Mouse (Mus musculus) heart, adult 11 months (tissue): ENCODE results near the gene Zfp639.
A peak's percentile ranks its signal among the peaks of the same experiment; 100 is the strongest.

Source experiments
- DNase-seq: peaks from one replicate; pipeline ENCODE4 v3.0.0; 2022

Gene Zfp639

GRCm38 (mm10) chr3:32506366-32507225, 3.5 kb upstream of the Zfp639 start:
- DNase-seq, result peak; percentile 77

- peak; percentile 94 for DNase-seq
These were observed 1.3 kb upstream of the Zfp639 start for GRCm38 (mm10) chr3:32508666-32509324.

- DNase-seq, result peak; percentile 100
These were observed 524 bp downstream of the Zfp639 start for GRCm38 (mm10) chr3:32510375-32511190.

- no peak for DNase-seq
These were observed 1.1 kb downstream of the Zfp639 start for GRCm38 (mm10) chr3:32511191-32511550.

- peak; percentile 61 for DNase-seq
These were observed 2.7 kb downstream of the Zfp639 start for GRCm38 (mm10) chr3:32512686-32513284.

GRCm38 (mm10) chr3:32513528-32513927, 3.5 kb downstream of the Zfp639 start:
- DNase-seq, result no peak

GRCm38 (mm10) chr3:32527181-32527580, 17.1 kb downstream of the Zfp639 start:
- DNase-seq, result peak; percentile 68

- peak; percentile 100 for DNase-seq
These were observed 19.3 kb downstream of the Zfp639 start, which contains the start of gene Mfn1 for GRCm38 (mm10) chr3:32529303-32529898. Gene Mfn1, plus strand, starts transcription at chr3:32529465.

- peak; percentile 52 for DNase-seq
These were observed 20.0 kb downstream of the Zfp639 start for GRCm38 (mm10) chr3:32530041-32530440.

GRCm38 (mm10) chr3:32535692-32536091, 25.6 kb downstream of the Zfp639 start:
- peak; percentile 55 for DNase-seq

GRCm38 (mm10) chr3:32537556-32537955, 27.5 kb downstream of the Zfp639 start:
- peak; percentile 98 for DNase-seq

- DNase-seq, result peak; percentile 57
These were observed 28.0 kb downstream of the Zfp639 start for GRCm38 (mm10) chr3:32538091-32538490.

GRCm38 (mm10) chr3:32553061-32553460, 43.0 kb downstream of the Zfp639 start:
- DNase-seq, result no peak

- peak; percentile 51 for DNase-seq
These were observed 53.3 kb downstream of the Zfp639 start for GRCm38 (mm10) chr3:32563401-32563800.
